In genomic region chr12:73340642-73341293, GRCm38 (mm10) we compare ENCODE assay signal across 11 mouse cellular contexts. TPM values are rescaled to one million over a fixed set of nuclear protein-coding genes. Genes with fewer than 3 reads are reported as not detected.
A peak's percentile ranks its signal among the peaks of the same experiment; 100 is the strongest.
DNase-seq lines count a peak whose midpoint lies in the region; ATAC-seq and TF ChIP-seq lines count a peak whose summit lies in the region.
"Had no signal": no experiment of that assay in that cellular context is flagged by ENCODE, and none has a peak within 500 bp of the region (broad histone marks: within the 10 kb centered on the region; RNA-seq: fewer than 3 reads in every experiment).

No protein-coding gene starts in this region.

- 35% methylated on average over 8 of the region's 8 CpGs for WGBS in intestine, embryonic 14.5 days
- 36% methylated on average over 8 of the region's 8 CpGs for WGBS in intestine, postnatal 0 days
- 9% methylated on average over 8 of the region's 8 CpGs for WGBS in midbrain, embryonic 13.5 days
- WGBS in kidney, embryonic 14.5 days = 29% methylated on average over 8 of the region's 8 CpGs

- H3K9me3 ChIP-seq in intestine, embryonic 14.5 days (ENCODE audit: control insufficient read depth, low read length) = no peaks in the 10 kb centered on the region
- H3K9me3 ChIP-seq in intestine, postnatal 0 days (ENCODE audit: control insufficient read depth) = no peaks in the 10 kb centered on the region
- no peaks in the 10 kb centered on the region for H3K9me3 ChIP-seq in midbrain, embryonic 13.5 days
- no peaks in the 10 kb centered on the region for H3K9me3 ChIP-seq in kidney, embryonic 14.5 days (ENCODE audit: control insufficient read depth, low read length)
- H3K9me3 ChIP-seq: liver, embryonic 13.5 days had no signal

- H3K4me3 ChIP-seq in intestine, embryonic 14.5 days (ENCODE audit: low read depth, low read length) = no peak overlapping the region
- no peak overlapping the region for H3K4me3 ChIP-seq in intestine, postnatal 0 days (ENCODE audit: low read depth, low read length)
- no peak overlapping the region for H3K4me3 ChIP-seq in midbrain, embryonic 13.5 days (replicated peaks)
- H3K4me3 ChIP-seq in kidney, embryonic 14.5 days (ENCODE audit: low read length) = no peak overlapping the region
- H3K4me3 ChIP-seq: liver, embryonic 13.5 days had no signal

- no peak overlapping the region for H3K9ac ChIP-seq in intestine, embryonic 14.5 days (ENCODE audit: low read length)
- no peak overlapping the region for H3K9ac ChIP-seq in intestine, postnatal 0 days (ENCODE audit: low read depth, low read length)
- H3K9ac ChIP-seq in midbrain, embryonic 13.5 days (replicated peaks) = no peak overlapping the region
- no peak overlapping the region for H3K9ac ChIP-seq in kidney, embryonic 14.5 days (ENCODE audit: low read depth, low read length)
- H3K9ac ChIP-seq: liver, embryonic 13.5 days had no signal

- TF ChIP-seq CTCF in intestine, postnatal 0 days (IDR thresholded peaks at IDR 0.05; ENCODE audit: low read depth) = no peak

- DNase-seq in intestine, embryonic 14.5 days (ENCODE audit: low spot score) = peak; percentile 50
- DNase-seq in brain, adult 2 months (ENCODE audit: low read depth, low spot score) = peak; percentile 39
- DNase-seq in embryo, embryonic 9.5 days (ENCODE audit: extremely low spot score) = peak; percentile 54
- DNase-seq in right cerebral cortex, adult 18-20 months = no peak
- DNase-seq: kidney, adult 9 months; layer of hippocampus, postnatal 36 days; liver, embryonic 13.5 days had no signal

- H3K4me2 ChIP-seq in intestine, embryonic 14.5 days (ENCODE audit: low read length) = no peak overlapping the region
- H3K4me2 ChIP-seq in intestine, postnatal 0 days (replicated peaks; ENCODE audit: low read depth) = no peak overlapping the region
- no peak overlapping the region for H3K4me2 ChIP-seq in midbrain, embryonic 13.5 days (replicated peaks)
- no peak overlapping the region for H3K4me2 ChIP-seq in kidney, embryonic 14.5 days (replicated peaks; ENCODE audit: low read depth, low read length)
- H3K4me2 ChIP-seq: liver, embryonic 13.5 days had no signal

- no peaks in the 10 kb centered on the region for H3K27me3 ChIP-seq in intestine, embryonic 14.5 days (replicated peaks; ENCODE audit: control insufficient read depth, insufficient read depth, low read length)
- no peaks in the 10 kb centered on the region for H3K27me3 ChIP-seq in intestine, postnatal 0 days (replicated peaks; ENCODE audit: control insufficient read depth, insufficient read depth, low read length)
- H3K27me3 ChIP-seq in midbrain, embryonic 13.5 days = no peaks in the 10 kb centered on the region
- no peaks in the 10 kb centered on the region for H3K27me3 ChIP-seq in kidney, embryonic 14.5 days (ENCODE audit: control insufficient read depth, insufficient read depth, low read length)
- H3K27me3 ChIP-seq: liver, embryonic 13.5 days had no signal

- no peak for ATAC-seq in intestine, embryonic 14.5 days (replicated peaks; ENCODE audit: low FRiP score, low TSS enrichment, low read depth)
- ATAC-seq in intestine, postnatal 0 days = no peak
- ATAC-seq in midbrain, embryonic 13.5 days = peak; percentile 70
- ATAC-seq in granulocyte monocyte progenitor cell, adult 5-6 weeks (replicated peaks; ENCODE audit: poor library complexity, severe bottlenecking) = no peak
- no peak for ATAC-seq in kidney, embryonic 14.5 days (ENCODE audit: low FRiP score, low TSS enrichment)

- H3K4me1 ChIP-seq in intestine, embryonic 14.5 days (replicated peaks; ENCODE audit: control insufficient read depth, insufficient read depth, low read length) = no peaks in the 10 kb centered on the region; the same call in 1 of the 2 replicates
- no peaks in the 10 kb centered on the region for H3K4me1 ChIP-seq in intestine, postnatal 0 days (replicated peaks; ENCODE audit: control insufficient read depth, insufficient read depth, low read length)
- H3K4me1 ChIP-seq in midbrain, embryonic 13.5 days (replicated peaks) = peaks cover 12% of the 10 kb centered on the region
- H3K4me1 ChIP-seq in kidney, embryonic 14.5 days (ENCODE audit: control insufficient read depth, insufficient read depth, low read length) = peaks cover 6% of the 10 kb centered on the region; the same call in 1 of the 2 replicates

- H3K36me3 ChIP-seq in intestine, embryonic 14.5 days (ENCODE audit: control insufficient read depth, insufficient read depth, low read length) = 0 out of 2 replicates have a peak, but pooled peaks cover 4% of the 10 kb centered on the region
- H3K36me3 ChIP-seq in intestine, postnatal 0 days (ENCODE audit: control insufficient read depth, insufficient read depth) = peaks cover 17% of the 10 kb centered on the region
- peaks cover 10% of the 10 kb centered on the region for H3K36me3 ChIP-seq in midbrain, embryonic 13.5 days
- H3K36me3 ChIP-seq in kidney, embryonic 14.5 days (ENCODE audit: control insufficient read depth, insufficient read depth, low read length) = no peaks in the 10 kb centered on the region
- H3K36me3 ChIP-seq: liver, embryonic 13.5 days had no signal

- H3K27ac ChIP-seq in intestine, embryonic 14.5 days (ENCODE audit: low read depth) = no peak overlapping the region
- H3K27ac ChIP-seq in intestine, postnatal 0 days (ENCODE audit: low read depth, low read length) = no peak overlapping the region
- H3K27ac ChIP-seq in midbrain, embryonic 13.5 days = no peak overlapping the region
- no peak overlapping the region for H3K27ac ChIP-seq in kidney, embryonic 14.5 days (ENCODE audit: low read depth, low read length)
- H3K27ac ChIP-seq: liver, embryonic 13.5 days had no signal

RNA-seq across cellular contexts. Expression of gene Slc38a6, which starts 54.2 kb away (rescaled TPM):
- 9.6 and 10.6 TPM in 2 replicates for polyA plus RNA-seq in intestine, embryonic 14.5 days (2014; fragmentation: Nextera tagmentation; extraction: Ambion mirVana)
- polyA plus RNA-seq in intestine, postnatal 0 days (2015; fragmentation: Nextera tagmentation; extraction: Ambion mirVana) = 19.2 and 26.3 TPM in 2 replicates
- 10.0 and 10.4 TPM in 2 replicates for polyA plus RNA-seq in midbrain, embryonic 13.5 days (2015; fragmentation: Nextera tagmentation; extraction: Ambion mirVana)
- 10.8 and 14.5 TPM in 2 replicates for total RNA-seq in granulocyte monocyte progenitor cell, adult 5-6 weeks (2014; fragmentation: Nextera tagmentation)
- 2.8 and 3.1 TPM in 2 replicates for total RNA-seq in granulocyte monocyte progenitor cell, adult 5-6 weeks (2017)
- polyA plus RNA-seq in kidney, embryonic 14.5 days (2014; fragmentation: Nextera tagmentation; extraction: Ambion mirVana) = 11.1 and 11.2 TPM in 2 replicates

RNA-seq across cellular contexts. Expression of gene Trmt5, which starts 54.3 kb away (rescaled TPM):
- 18.1 and 19.9 TPM in 2 replicates for polyA plus RNA-seq in intestine, embryonic 14.5 days (2014; fragmentation: Nextera tagmentation; extraction: Ambion mirVana)
- polyA plus RNA-seq in intestine, postnatal 0 days (2015; fragmentation: Nextera tagmentation; extraction: Ambion mirVana) = 5.3 and 6.6 TPM in 2 replicates
- polyA plus RNA-seq in midbrain, embryonic 13.5 days (2015; fragmentation: Nextera tagmentation; extraction: Ambion mirVana) = 16.5 and 17.6 TPM in 2 replicates
- 28.0 and 29.2 TPM in 2 replicates for total RNA-seq in granulocyte monocyte progenitor cell, adult 5-6 weeks (2014; fragmentation: Nextera tagmentation)
- 29.9 and 33.0 TPM in 2 replicates for total RNA-seq in granulocyte monocyte progenitor cell, adult 5-6 weeks (2017)
- polyA plus RNA-seq in kidney, embryonic 14.5 days (2014; fragmentation: Nextera tagmentation; extraction: Ambion mirVana) = 17.9 and 19.9 TPM in 2 replicates
